Mouse (Mus musculus): Measurements from ENCODE around the gene Zfp62. TPM values are rescaled to one million over a fixed set of nuclear protein-coding genes. Genes with fewer than 3 reads are reported as not detected.

The Zfp62 gene
- total and polyA plus RNA-seq, 3 experiments = 16.7 to 132 (median 31.8) TPM

GRCm38 (mm10) chr11:49183172-49183571 is 19.9 kb upstream of the Zfp62 start:
- Histone ChIP-seq H3K27ac (ENCODE audit: control insufficient read depth, low read depth, low read length) (no peak overlapping the region), H3K9me3 (replicated peaks; ENCODE audit: insufficient read depth, low read length) (no peaks in the 10 kb centered on the region), H3K4me3 (ENCODE audit: control insufficient read depth in 1 of 2, insufficient read depth in 1 of 2, low read depth in 2 of 2, low read length in 2 of 2) (no peak overlapping the region), H3K4me1 (ENCODE audit: control insufficient read depth in 1 of 2, insufficient read depth in 2 of 2, low read length in 2 of 2) (no peaks in the 10 kb centered on the region), H3K27me3 (ENCODE audit: control insufficient read depth in 1 of 2, insufficient read depth in 2 of 2, low read length in 2 of 2) (peaks cover 3 to 7% of the 10 kb centered on the region in 2 experiments), H3K9ac (ENCODE audit: control insufficient read depth, low read depth, low read length, poor library complexity, severe bottlenecking) (no peak overlapping the region), H3K36me3 (ENCODE audit: control insufficient read depth in 1 of 2, insufficient read depth in 2 of 2, low read length in 2 of 2) (no peaks in the 10 kb centered on the region), H3K79me2 (ENCODE audit: control insufficient read depth, insufficient read depth, low read length, poor library complexity) (no peaks in the 10 kb centered on the region)
- TF ChIP-seq TAL1 (IDR thresholded peaks at IDR 0.05; ENCODE audit: low read length) (no peak), USF2 (IDR thresholded peaks at IDR 0.05; ENCODE audit: borderline replicate concordance in 1 of 2, insufficient read depth in 1 of 2, low read depth in 1 of 2, low read length in 2 of 2) (no peak), SIN3A (IDR thresholded peaks at IDR 0.05; ENCODE audit: low read length) (no peak), MYB (IDR thresholded peaks at IDR 0.05; ENCODE audit: low read depth, low read length) (no peak), EP300 (IDR thresholded peaks at IDR 0.05; ENCODE audit: low read depth in 1 of 2, low read length in 2 of 2) (no peak), ZMIZ1 (IDR thresholded peaks at IDR 0.05; ENCODE audit: low read depth, low read length) (no peak), UBTF (IDR thresholded peaks at IDR 0.05; ENCODE audit: borderline replicate concordance, insufficient read depth, low read depth, low read length) (no peak), ELF1 (IDR thresholded peaks at IDR 0.05; ENCODE audit: low read depth, low read length) (no peak), NRF1 (IDR thresholded peaks at IDR 0.05; ENCODE audit: insufficient read depth, low read depth, low read length, poor library complexity, severe bottlenecking) (no peak), ZC3H11A (IDR thresholded peaks at IDR 0.05; ENCODE audit: low read depth, low read length) (no peak), POLR2AphosphoS5 (IDR thresholded peaks at IDR 0.05; ENCODE audit: borderline replicate concordance, low read depth, low read length) (no peak), MXI1 (IDR thresholded peaks at IDR 0.05; ENCODE audit: low read depth, low read length) (no peak)
- DNase-seq (ENCODE audit: low read depth, low spot score) = no peak

DNA sequence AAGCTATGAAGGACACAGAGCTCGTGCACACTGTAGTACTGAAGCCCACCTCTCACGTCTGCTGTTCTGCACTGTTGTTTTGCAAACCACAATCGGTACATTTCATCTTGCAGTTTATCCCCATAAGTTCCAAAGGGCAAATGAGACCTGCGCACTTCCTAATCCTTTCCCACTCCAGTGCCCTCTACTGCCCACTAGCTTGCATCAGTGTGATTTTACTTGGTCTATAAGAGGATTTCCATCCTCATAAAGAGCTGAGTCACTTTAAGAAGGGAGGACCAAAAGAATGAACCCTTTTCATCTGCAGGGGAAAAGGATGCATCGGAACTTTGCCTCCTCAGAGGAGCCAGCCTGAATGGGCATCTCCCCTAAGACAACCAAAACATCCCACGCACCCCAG is 16.6 kb upstream of the Zfp62 start:
- Histone ChIP-seq H3K4me3 (ENCODE audit: control insufficient read depth in 1 of 2, insufficient read depth in 1 of 2, low read depth in 2 of 2, low read length in 2 of 2) (no peak overlapping the region), H3K36me3 (ENCODE audit: control insufficient read depth in 1 of 2, insufficient read depth in 2 of 2, low read length in 2 of 2) (no peaks in the 10 kb centered on the region), H3K79me2 (ENCODE audit: control insufficient read depth, insufficient read depth, low read length, poor library complexity) (no peaks in the 10 kb centered on the region), H3K27ac (ENCODE audit: control insufficient read depth, low read depth, low read length) (no peak overlapping the region), H3K27me3 (ENCODE audit: control insufficient read depth in 1 of 2, insufficient read depth in 2 of 2, low read length in 2 of 2) (peaks cover 0 to 2% of the 10 kb centered on the region in 2 experiments; a peak in 3 of 4 replicates), H3K9me3 (replicated peaks; ENCODE audit: insufficient read depth, low read length) (no peaks in the 10 kb centered on the region), H3K4me1 (ENCODE audit: control insufficient read depth in 1 of 2, insufficient read depth in 2 of 2, low read length in 2 of 2) (no peaks in the 10 kb centered on the region), H3K9ac (ENCODE audit: control insufficient read depth, low read depth, low read length, poor library complexity, severe bottlenecking) (no peak overlapping the region)
- TF ChIP-seq TAL1 (IDR thresholded peaks at IDR 0.05; ENCODE audit: low read length) = no peak
- no peak for TF ChIP-seq CHD2 (IDR thresholded peaks at IDR 0.05; ENCODE audit: low read length)
- TF ChIP-seq BHLHE40 (IDR thresholded peaks at IDR 0.05; ENCODE audit: borderline replicate concordance, low read depth, low read length) = no peak
- TF ChIP-seq ZNF384 (IDR thresholded peaks at IDR 0.05; ENCODE audit: low read depth, low read length) = no peak
- TF ChIP-seq ZMIZ1 (IDR thresholded peaks at IDR 0.05; ENCODE audit: low read depth, low read length) = no peak
- TF ChIP-seq ZC3H11A (IDR thresholded peaks at IDR 0.05; ENCODE audit: low read depth, low read length) = no peak
- TF ChIP-seq MEF2A (IDR thresholded peaks at IDR 0.05; ENCODE audit: extremely low read depth, insufficient replicate concordance, low read depth, low read length, poor library complexity, severe bottlenecking) = no peak
- no peak for TF ChIP-seq MYC (IDR thresholded peaks at IDR 0.05; ENCODE audit: low read depth, low read length)
- TF ChIP-seq MAX (IDR thresholded peaks at IDR 0.05; ENCODE audit: low read length) = no peak
- no peak for TF ChIP-seq USF1 (IDR thresholded peaks at IDR 0.05; ENCODE audit: low read depth, low read length)
- DNase-seq (ENCODE audit: low read depth, low spot score) = no peak
